Mouse (Mus musculus): ENCODE results near the gene Nudt15.

GRCm38 (mm10) chr14:73571143-73571542 is 23.1 kb upstream of the Nudt15 start:
- TF ChIP-seq CTCF (IDR thresholded peaks at IDR 0.05; ENCODE audit: low read depth) (no peak), EP300 (IDR thresholded peaks at IDR 0.05; ENCODE audit: low read depth) (no peak)

All from liver, embryonic 14.5 days (tissue).